Mouse (Mus musculus) E14TG2a.4 (cell line): ENCODE results near the gene Fndc7.

ENCODE experiments used
- H3K27me3 ChIP-seq: 2 replicates; pipeline ENCODE4 v1.6.1; 2014; ENCODE audit warnings: low read length, control low read depth; ENCODE audit not compliant: insufficient read depth
- H3K36me3 ChIP-seq: 2 replicates; pipeline ENCODE4 v1.6.1; 2014; ENCODE audit warnings: low read length, control low read depth; ENCODE audit not compliant: insufficient read depth
- H3K4me1 ChIP-seq: replicated peaks from 2 replicates; pipeline ENCODE4 v1.6.1; 2014; ENCODE audit warnings: low read depth, low read length, control low read depth
- H3K4me3 ChIP-seq: replicated peaks from 2 replicates; pipeline ENCODE4 v1.5.1; 2014; ENCODE audit warnings: mild to moderate bottlenecking, low read length
- H3K9me3 ChIP-seq: 2 replicates; pipeline ENCODE4 v1.6.1; 2014; ENCODE audit warnings: low read length, control low read depth
- CTCF ChIP-seq: conservative IDR thresholded peaks from 2 replicates; pipeline ENCODE4 v1.5.1; 2014; ENCODE audit warnings: low read length
- NANOG ChIP-seq: IDR thresholded peaks from 2 replicates; pipeline ENCODE4 v1.6.1; 2014; ENCODE audit warnings: borderline replicate concordance, low read length, mixed read lengths
- POU5F1 ChIP-seq: IDR thresholded peaks from 2 replicates; pipeline ENCODE4 v1.6.1; 2014; ENCODE audit warnings: low read length, borderline replicate concordance

Fndc7 gene

DNA sequence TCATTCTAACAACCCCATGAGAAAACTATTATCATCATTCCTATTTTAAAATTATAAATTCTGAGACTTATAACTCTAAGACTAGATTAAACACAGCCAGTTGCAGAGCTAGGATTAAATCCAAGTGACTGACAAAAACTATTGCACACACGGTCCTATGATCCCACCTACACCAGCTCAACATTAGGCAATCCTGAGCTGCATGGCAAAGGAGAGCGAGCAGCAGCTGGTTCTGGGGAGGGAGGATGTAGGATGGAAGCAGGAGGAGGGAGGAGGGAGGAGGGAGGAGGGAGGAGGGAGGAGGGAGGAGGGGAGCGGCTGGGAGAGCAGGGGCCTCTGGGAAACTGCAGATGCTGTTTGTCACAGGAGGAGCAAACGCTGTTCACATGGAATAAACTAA is 74.2 kb downstream of the Fndc7 start:
- no peak for TF ChIP-seq POU5F1
- TF ChIP-seq NANOG, result no peak
- no peak for TF ChIP-seq CTCF
- H3K27me3 ChIP-seq, result no peaks in the 10 kb centered on the region
- H3K9me3 ChIP-seq, result no peaks in the 10 kb centered on the region
- H3K4me3 ChIP-seq, result no peak overlapping the region
- H3K36me3 ChIP-seq, result peaks cover 12% of the 10 kb centered on the region; the same call in 1 of the 2 replicates
- no peaks in the 10 kb centered on the region for H3K4me1 ChIP-seq

DNA sequence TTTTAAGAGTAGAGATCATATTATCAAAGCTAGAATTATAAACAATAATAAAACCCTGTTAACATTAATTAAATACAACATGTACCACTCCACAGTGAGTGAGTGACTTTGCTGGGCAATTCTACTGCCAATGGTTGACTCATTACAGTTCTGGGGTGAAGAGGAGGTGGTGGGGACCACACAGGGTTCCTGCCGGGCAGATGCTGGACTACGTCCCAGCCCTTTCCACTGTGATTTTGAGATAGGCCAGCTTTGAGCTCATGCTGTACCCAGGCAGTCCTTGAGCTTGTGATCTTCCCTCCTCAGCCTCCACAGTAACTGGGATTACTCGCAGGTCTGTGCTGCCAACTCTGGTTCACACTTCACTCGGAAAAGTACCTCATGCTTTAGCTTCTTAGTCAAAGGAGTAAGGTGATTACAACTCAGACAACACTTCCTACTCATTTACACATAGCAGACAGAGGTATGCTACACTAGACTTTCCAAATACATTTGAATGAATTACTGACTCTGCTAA is 79.0 kb downstream of the Fndc7 start:
- no peaks in the 10 kb centered on the region for H3K9me3 ChIP-seq
- no peak for TF ChIP-seq NANOG
- TF ChIP-seq POU5F1, result no peak
- no peak for TF ChIP-seq CTCF
- H3K4me3 ChIP-seq, result no peak overlapping the region
- no peaks in the 10 kb centered on the region for H3K4me1 ChIP-seq
- peaks cover 12% of the 10 kb centered on the region for H3K36me3 ChIP-seq
- H3K27me3 ChIP-seq, result no peaks in the 10 kb centered on the region

DNA sequence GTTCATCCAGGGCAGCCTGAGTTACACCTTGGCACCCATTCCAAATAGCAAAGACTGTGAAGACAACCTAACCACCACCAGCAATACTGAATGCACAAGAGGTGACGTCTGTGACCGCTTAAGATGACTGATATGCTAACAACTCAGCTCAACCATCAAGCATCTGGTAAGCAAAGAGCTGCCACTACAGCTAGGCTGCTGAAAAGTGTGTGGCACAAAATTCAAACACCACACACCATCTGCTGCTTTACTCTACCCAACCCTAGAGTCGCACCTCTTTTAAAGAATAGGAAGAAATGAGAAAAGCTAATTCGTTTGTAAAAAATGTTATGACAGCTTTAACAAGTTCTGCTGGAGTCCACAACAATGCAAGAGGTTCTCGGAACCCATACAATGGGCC is 84.2 kb downstream of the Fndc7 start:
- TF ChIP-seq CTCF (no peak), POU5F1 (no peak), NANOG (no peak)
- no peak overlapping the region for H3K4me3 ChIP-seq

More for the DNA sequence above, 84.2 kb downstream of the Fndc7 start:
- no peaks in the 10 kb centered on the region for H3K4me1 ChIP-seq
- H3K27me3 ChIP-seq, result no peaks in the 10 kb centered on the region
- no peaks in the 10 kb centered on the region for H3K9me3 ChIP-seq
- H3K36me3 ChIP-seq, result peaks cover 26% of the 10 kb centered on the region
